Mouse (Mus musculus) lung, postnatal 0 days (tissue): ENCODE data around the gene Olfr103. TPM values are rescaled to one million over a fixed set of nuclear protein-coding genes. Genes with fewer than 3 reads are reported as not detected.

ENCODE experiments used
- ATAC-seq: fragments of 200-750 bp; cut with Nextera tagmentation; 2 replicates; pipeline ENCODE4 v1.8.0; 2017; ENCODE audit warnings: moderate library complexity
- DNase-seq: peaks from one replicate; pipeline ENCODE4 v3.0.0-alpha.2; 2016; ENCODE audit warnings: low spot score
- H3K27ac ChIP-seq: fragments of 300-500 bp; sonication (generic); 2 replicates; pipeline ENCODE4 v1.5.1; 2014; ENCODE audit warnings: antibody characterized with exemption, mild to moderate bottlenecking, low read length, mixed read lengths
- H3K27me3 ChIP-seq: fragments of 300-500 bp; sonication (generic); replicated peaks from 2 replicates; pipeline ENCODE4 v1.6.1; 2014; ENCODE audit warnings: low read length, mixed read lengths; ENCODE audit not compliant: insufficient read depth
- H3K36me3 ChIP-seq: fragments of 300-500 bp; sonication (generic); 2 replicates; pipeline ENCODE4 v1.6.1; 2014; ENCODE audit warnings: low read length, mixed read lengths; ENCODE audit not compliant: insufficient read depth
- H3K4me1 ChIP-seq: fragments of 300-500 bp; sonication (generic); 2 replicates; pipeline ENCODE4 v1.6.1; 2014; ENCODE audit warnings: antibody characterized with exemption, low read depth, low read length, mixed read lengths; ENCODE audit not compliant: insufficient read depth
- H3K4me2 ChIP-seq: fragments of 300-500 bp; sonication (generic); replicated peaks from 2 replicates; pipeline ENCODE4 v1.6.1; 2014; ENCODE audit warnings: low read depth, mild to moderate bottlenecking, low read length, moderate library complexity, mixed read lengths
- H3K4me3 ChIP-seq: fragments of 300-500 bp; sonication (generic); 2 replicates; pipeline ENCODE4 v1.5.1; 2014; ENCODE audit warnings: low read depth, low read length
- H3K9ac ChIP-seq: fragments of 300-500 bp; sonication (generic); replicated peaks from 2 replicates; pipeline ENCODE4 v1.6.1; 2014; ENCODE audit warnings: low read depth, mild to moderate bottlenecking
- H3K9me3 ChIP-seq: fragments of 300-500 bp; sonication (generic); 2 replicates; pipeline ENCODE4 v1.6.1; 2016; ENCODE audit warnings: low read length, mixed read lengths
- CTCF ChIP-seq: IDR thresholded peaks from 2 replicates; pipeline ENCODE4 v1.5.1; 2016; ENCODE audit warnings: antibody characterized with exemption, mild to moderate bottlenecking
- EP300 ChIP-seq: IDR thresholded peaks from 2 replicates; pipeline ENCODE4 v1.6.1; 2016; ENCODE audit warnings: antibody characterized with exemption, mild to moderate bottlenecking, control low read depth
- whole genome bisulfite sequencing: fragments of 180-500 bp; shearing (Covaris S2); extraction: QIAGEN DNeasy Blood & Tissue Kit; methylation state at CpG from one replicate; pipeline ENCODE4 v1.1.7; 2014; 5-methylcytosine and 5-hydroxymethylcytosine counted together
- polyA plus RNA-seq: library from polyadenylated mRNA; unstranded; fragments of >200 nt; fragmentation: Nextera tagmentation; extraction: Ambion mirVana; gene quantifications from 2 replicates; pipeline ENCODE4 v1.2.1, GENCODE M21; 2015

Olfr103 gene
- polyA plus RNA-seq: not detected in 2 replicates

DNA sequence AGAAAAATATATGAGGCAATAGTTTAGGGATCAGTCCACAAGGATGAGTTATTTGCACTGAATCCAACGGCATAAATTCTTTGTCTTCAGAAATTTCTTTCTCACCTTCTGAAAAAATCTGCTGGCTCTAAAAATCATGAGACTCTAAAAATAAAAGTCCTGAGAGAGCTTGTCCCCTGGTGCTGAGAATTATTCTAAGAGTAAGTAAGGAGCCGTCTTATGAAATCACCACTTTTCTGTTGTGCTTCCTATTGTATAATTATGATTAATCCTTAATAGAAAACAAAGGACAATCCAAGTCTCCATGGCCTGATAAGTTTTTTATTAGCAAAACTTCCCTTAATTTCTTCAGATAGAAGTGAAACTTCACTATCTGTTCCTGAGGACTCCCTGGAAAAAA is at the start of gene Olfr103:
Olfr103 (minus strand) TSS at position 101 of the 400 bp plus-strand sequence.
- no peak within 1 kb of the TSS for H3K27ac ChIP-seq
- H3K4me2 ChIP-seq: no peak within 1 kb of the TSS
- no peak within 1 kb of the TSS for H3K4me3 ChIP-seq
- H3K4me1 ChIP-seq: no peaks in the 10 kb centered on the region
- whole genome bisulfite sequencing: 83% methylated on average over 2 of the region's 2 CpGs
- H3K9ac ChIP-seq: no peak within 1 kb of the TSS
- TF ChIP-seq EP300: no peak
- no peak for TF ChIP-seq CTCF
- no peaks in the 10 kb centered on the region for H3K9me3 ChIP-seq
- no peaks in the 10 kb centered on the region for H3K36me3 ChIP-seq
- ATAC-seq (no peak), DNase-seq (no peak)
- no peaks in the 10 kb centered on the region for H3K27me3 ChIP-seq

DNA sequence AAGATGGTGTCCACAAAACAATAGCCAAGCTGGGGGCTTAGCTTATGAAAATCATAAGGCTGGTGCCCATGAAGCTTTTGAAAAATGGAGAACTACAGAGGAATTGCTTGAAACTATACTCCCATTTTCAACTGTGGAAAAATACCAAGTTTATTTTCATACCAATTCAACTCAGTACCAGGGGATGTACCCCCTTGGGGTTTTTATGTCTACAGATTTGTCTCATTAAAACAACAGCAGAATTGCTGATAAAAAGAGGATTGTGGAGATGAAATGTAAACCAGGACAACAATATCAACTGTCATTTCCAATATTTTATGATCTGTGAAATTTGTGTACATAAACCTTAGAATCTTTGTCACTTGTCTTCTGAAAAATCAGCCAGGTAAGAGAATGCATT is 39.2 kb upstream of the Olfr103 start, which contains the start of gene Olfr105-ps:
Olfr105-ps (plus strand) TSS at position 301 of the 400 bp plus-strand sequence.
- no peak within 1 kb of the TSS for H3K27ac ChIP-seq
- no peaks in the 10 kb centered on the region for H3K27me3 ChIP-seq
- TF ChIP-seq EP300: no peak
- TF ChIP-seq CTCF: no peak
- H3K9ac ChIP-seq: no peak within 1 kb of the TSS
- H3K36me3 ChIP-seq: no peaks in the 10 kb centered on the region
- no peak within 1 kb of the TSS for H3K4me3 ChIP-seq
- H3K4me2 ChIP-seq: no peak within 1 kb of the TSS
- no peaks in the 10 kb centered on the region for H3K9me3 ChIP-seq
- DNase-seq: no peak
- ATAC-seq: no peak
- no peaks in the 10 kb centered on the region for H3K4me1 ChIP-seq

DNA sequence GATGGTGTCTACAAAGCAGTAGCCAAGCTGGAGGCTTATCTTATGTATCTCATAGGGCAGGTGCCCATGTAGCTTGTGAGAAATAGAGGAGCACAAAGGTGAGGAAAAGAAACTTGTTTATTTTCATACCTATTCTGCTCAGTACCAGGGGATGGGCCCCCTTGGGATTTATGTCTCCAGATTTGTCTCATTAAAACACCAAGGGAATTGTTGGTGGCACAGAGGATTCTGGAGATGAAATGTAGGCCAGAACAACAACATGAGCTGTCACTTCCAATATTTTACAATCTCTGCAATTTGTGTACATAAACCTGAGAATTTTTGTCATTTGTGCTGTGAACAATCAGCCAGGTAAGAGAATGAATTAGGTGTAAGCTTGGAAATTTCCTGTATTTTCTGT is 19.8 kb upstream of the Olfr103 start, which contains the start of gene Olfr104-ps:
Olfr104-ps (plus strand) TSS at position 301 of the 400 bp plus-strand sequence.
- H3K9ac ChIP-seq: no peak within 1 kb of the TSS
- H3K27ac ChIP-seq: no peak within 1 kb of the TSS
- H3K4me3 ChIP-seq: no peak within 1 kb of the TSS
- DNase-seq (no peak), ATAC-seq (no peak)
- H3K4me1 ChIP-seq: no peaks in the 10 kb centered on the region
- H3K9me3 ChIP-seq: no peaks in the 10 kb centered on the region
- no peaks in the 10 kb centered on the region for H3K27me3 ChIP-seq
- no peak for TF ChIP-seq EP300
- TF ChIP-seq CTCF: no peak
- no peak within 1 kb of the TSS for H3K4me2 ChIP-seq
- H3K36me3 ChIP-seq: no peaks in the 10 kb centered on the region

DNA sequence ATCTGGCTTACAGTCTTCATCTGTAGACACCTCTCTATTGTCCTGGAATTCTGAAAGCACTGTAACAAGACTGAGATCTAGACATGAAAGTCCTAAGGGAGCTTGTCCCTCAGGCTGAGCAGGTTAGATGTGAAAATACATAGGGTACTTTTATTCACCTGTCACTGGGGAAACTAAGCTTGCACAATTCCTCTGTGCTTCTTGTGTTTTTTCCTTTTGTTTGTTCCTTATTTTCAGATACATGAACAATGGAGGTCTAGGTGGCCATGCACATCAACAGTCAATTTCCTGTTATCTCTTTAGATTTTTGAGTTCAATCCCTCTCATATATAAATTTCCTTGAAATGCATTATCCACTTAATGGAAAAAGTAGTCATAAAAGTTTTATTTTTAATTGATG is 22.5 kb downstream of the Olfr103 start, which contains the start of gene Olfr102:
Olfr102 (minus strand) TSS at position 101 of the 400 bp plus-strand sequence.
- H3K9ac ChIP-seq: no peak within 1 kb of the TSS
- ATAC-seq (no peak), DNase-seq (no peak)
- no peak within 1 kb of the TSS for H3K4me2 ChIP-seq
- H3K9me3 ChIP-seq: no peaks in the 10 kb centered on the region
- TF ChIP-seq EP300: no peak
- no peak for TF ChIP-seq CTCF
- no peaks in the 10 kb centered on the region for H3K4me1 ChIP-seq
- H3K4me3 ChIP-seq: no peak within 1 kb of the TSS
- no peaks in the 10 kb centered on the region for H3K27me3 ChIP-seq
- H3K27ac ChIP-seq: no peak within 1 kb of the TSS
- no peaks in the 10 kb centered on the region for H3K36me3 ChIP-seq

DNA sequence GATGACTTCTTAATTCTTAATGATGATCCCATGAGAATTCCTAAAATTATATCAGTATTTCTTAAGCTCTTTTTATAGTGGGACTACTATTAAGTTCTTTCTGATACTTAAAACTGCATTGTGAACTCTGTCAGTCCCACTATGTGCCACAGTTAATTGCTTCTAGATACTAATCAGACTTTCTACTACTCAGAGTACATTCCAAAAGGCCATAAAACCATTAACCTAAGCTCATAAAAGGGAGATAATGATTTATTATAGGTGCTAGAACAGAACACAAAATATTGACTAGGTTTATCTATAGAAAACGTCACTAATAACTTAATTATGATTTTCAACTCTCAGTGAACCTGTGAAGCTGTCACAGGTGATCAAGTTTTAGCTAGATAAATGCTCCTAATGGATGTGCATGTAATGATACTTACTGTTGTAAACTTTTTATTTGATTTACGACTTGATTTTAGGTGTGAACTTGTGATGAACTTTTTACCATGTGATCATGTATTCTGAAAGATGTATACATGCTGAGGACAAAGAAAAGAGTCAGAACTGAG is 29.3 kb downstream of the Olfr103 start:
- Histone ChIP-seq H3K4me3 (no peak overlapping the region), H3K4me1 (no peaks in the 10 kb centered on the region), H3K9ac (no peak overlapping the region), H3K27me3 (no peaks in the 10 kb centered on the region), H3K27ac (no peak overlapping the region), H3K9me3 (no peaks in the 10 kb centered on the region), H3K36me3 (no peaks in the 10 kb centered on the region), H3K4me2 (no peak overlapping the region)
- no peak for DNase-seq
- WGBS: 35% methylated on average over 2 of the region's 2 CpGs
- no peak for ATAC-seq
- no peak for TF ChIP-seq EP300
- TF ChIP-seq CTCF: no peak

DNA sequence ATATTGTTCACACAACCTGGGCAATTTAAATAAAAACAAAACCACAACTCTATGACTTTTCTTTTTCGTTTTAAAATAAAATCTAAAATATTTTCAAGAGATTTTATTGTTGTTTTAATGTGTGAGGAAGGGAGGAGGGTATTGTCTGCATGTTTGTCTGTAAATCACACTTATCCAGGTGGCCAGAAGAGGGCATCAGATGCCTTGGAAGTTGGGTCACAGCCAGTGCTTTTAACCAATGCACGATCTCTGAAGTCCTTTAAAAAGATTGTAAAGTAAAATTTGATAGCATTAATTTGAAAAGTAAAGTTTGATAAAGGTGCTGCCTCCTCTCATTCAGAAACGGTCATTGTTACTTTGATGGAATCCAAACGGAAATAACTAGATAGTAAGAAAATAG is 31.0 kb downstream of the Olfr103 start:
- Histone ChIP-seq H3K27ac (no peak overlapping the region), H3K36me3 (no peaks in the 10 kb centered on the region), H3K27me3 (no peaks in the 10 kb centered on the region), H3K9ac (no peak overlapping the region), H3K9me3 (no peaks in the 10 kb centered on the region), H3K4me3 (no peak overlapping the region), H3K4me2 (no peak overlapping the region), H3K4me1 (no peaks in the 10 kb centered on the region)
- DNase-seq (no peak), ATAC-seq (no peak)
- 31% methylated on average over 4 of the region's 4 CpGs for WGBS
- TF ChIP-seq EP300: no peak
- TF ChIP-seq CTCF: no peak

DNA sequence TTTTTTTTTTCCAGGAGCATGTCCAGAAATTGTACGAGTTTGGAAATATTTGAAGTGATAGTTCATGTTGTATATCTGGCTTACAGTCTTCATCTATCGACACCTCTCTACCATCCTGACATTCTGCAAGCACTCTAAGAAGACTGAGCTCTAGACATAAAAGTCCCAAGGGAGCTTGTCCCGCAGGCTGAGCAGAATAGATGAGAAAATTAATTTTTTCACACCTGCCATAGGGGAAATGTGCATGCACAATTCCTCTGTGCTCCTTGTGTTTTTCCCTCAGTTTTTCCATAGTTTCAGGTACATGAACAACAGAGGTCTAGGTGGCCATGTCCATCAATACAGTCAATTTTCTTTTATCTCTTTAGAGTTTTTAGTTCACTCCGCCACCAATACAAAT is 35.3 kb downstream of the Olfr103 start, which contains the start of gene Olfr101:
Olfr101 (minus strand) TSS at position 101 of the 400 bp plus-strand sequence.
- DNase-seq: no peak
- TF ChIP-seq EP300 (no peak), CTCF (no peak)
- H3K9me3 ChIP-seq: no peaks in the 10 kb centered on the region

More for the DNA sequence above, 35.3 kb downstream of the Olfr103 start, which contains the start of gene Olfr101:
- Histone ChIP-seq H3K9ac (no peak within 1 kb of the TSS), H3K4me2 (no peak within 1 kb of the TSS), H3K36me3 (no peaks in the 10 kb centered on the region), H3K27ac (no peak within 1 kb of the TSS), H3K4me3 (no peak within 1 kb of the TSS), H3K27me3 (no peaks in the 10 kb centered on the region), H3K4me1 (no peaks in the 10 kb centered on the region)
- WGBS: 68% methylated on average over 4 of the region's 4 CpGs
- no peak for ATAC-seq

Other genes starting within 250 kb of the Olfr103 start
- gene Olfr91, start 241.4 kb downstream of the Olfr103 start, polyA plus RNA-seq: not detected in 2 replicates
- gene Olfr92, start 219.6 kb downstream of the Olfr103 start, polyA plus RNA-seq: not detected in 2 replicates
- not detected in 2 replicates for gene Olfr93, start 178.2 kb downstream of the Olfr103 start, polyA plus RNA-seq
- gene Ubd, start 145.8 kb downstream of the Olfr103 start, polyA plus RNA-seq: not detected in 2 replicates
- not detected in 2 replicates for gene Olfr94, start 138.7 kb downstream of the Olfr103 start, polyA plus RNA-seq
- not detected in 2 replicates for gene Olfr95, start 126.6 kb downstream of the Olfr103 start, polyA plus RNA-seq
- gene Olfr96, start 119.6 kb downstream of the Olfr103 start, polyA plus RNA-seq: not detected in 2 replicates
- not detected in 2 replicates for gene Olfr97, start 102.4 kb downstream of the Olfr103 start, polyA plus RNA-seq
- gene Olfr98, start 75.9 kb downstream of the Olfr103 start, polyA plus RNA-seq: not detected in 2 replicates
- 5.5 and 5.9 TPM in 2 replicates for gene H2-M3, start 69.5 kb downstream of the Olfr103 start, polyA plus RNA-seq
- gene Olfr99, start 56.2 kb downstream of the Olfr103 start, polyA plus RNA-seq: not detected in 2 replicates
- not detected in 2 replicates for gene Olfr101, start 35.4 kb downstream of the Olfr103 start, polyA plus RNA-seq
- not detected in 2 replicates for gene Olfr102, start 22.6 kb downstream of the Olfr103 start, polyA plus RNA-seq
- not detected in 2 replicates for gene Olfr104-ps, start 19.9 kb upstream of the Olfr103 start, polyA plus RNA-seq
- not detected in 2 replicates for gene Olfr105-ps, start 39.3 kb upstream of the Olfr103 start, polyA plus RNA-seq
- gene Olfr106-ps, start 50.7 kb upstream of the Olfr103 start, polyA plus RNA-seq: not detected in 2 replicates
- not detected in 2 replicates for gene Olfr107, start 59.5 kb upstream of the Olfr103 start, polyA plus RNA-seq
- gene Olfr108, start 105.8 kb upstream of the Olfr103 start, polyA plus RNA-seq: not detected in 2 replicates
- not detected in 2 replicates for gene Olfr109, start 119.2 kb upstream of the Olfr103 start, polyA plus RNA-seq
- gene H2-M2, start 143.9 kb upstream of the Olfr103 start, polyA plus RNA-seq: not detected in 2 replicates
- 0.13 TPM in 1 of 2 replicates, not detected in the other for gene Olfr110, start 152.8 kb upstream of the Olfr103 start, polyA plus RNA-seq
- gene Olfr111, start 168.3 kb upstream of the Olfr103 start, polyA plus RNA-seq: not detected in 2 replicates
- not detected in 2 replicates for gene Olfr112, start 229.8 kb upstream of the Olfr103 start, polyA plus RNA-seq
- not detected in 2 replicates for gene Olfr113, start 238.0 kb upstream of the Olfr103 start, polyA plus RNA-seq